Mouse (Mus musculus) liver, embryonic 14.5 days (tissue): ENCODE measurements around the gene Mtg2. TPM values are rescaled to one million over a fixed set of nuclear protein-coding genes. Genes with fewer than 3 reads are reported as not detected.

ENCODE experiments used
- ATAC-seq: fragments of 200-750 bp; cut with Nextera tagmentation; 2 replicates; pipeline ENCODE4 v1.8.0; 2017; ENCODE audit warnings: moderate number of reproducible peaks, mild to moderate bottlenecking, moderate library complexity; ENCODE audit not compliant: insufficient read depth
- DNase-seq, 3 experiments: peaks; one replicate each; pipeline ENCODE4 v3.0.0-alpha.2; 2012 to 2013; ENCODE audit warnings: low read depth in 3 of 3, low spot score in 3 of 3
- H3K27ac ChIP-seq: fragments of 300-500 bp; sonication (generic); 2 replicates; pipeline ENCODE4 v1.5.1; 2014; ENCODE audit warnings: moderate library complexity, mild to moderate bottlenecking, control low read depth, inconsistent platforms
- H3K27me3 ChIP-seq: fragments of 300-500 bp; sonication (generic); 2 replicates; pipeline ENCODE4 v1.6.1; 2014; ENCODE audit warnings: mild to moderate bottlenecking, low read length, moderate library complexity; ENCODE audit not compliant: control insufficient read depth, insufficient read depth
- H3K36me3 ChIP-seq: fragments of 300-500 bp; sonication (generic); replicated peaks from 2 replicates; pipeline ENCODE4 v1.6.1; 2014; ENCODE audit warnings: low read depth; ENCODE audit not compliant: control insufficient read depth, insufficient read depth
- H3K4me1 ChIP-seq, 2 experiments: fragments of 200-500 bp in 1 of 2; fragments of 300-500 bp in 1 of 2; sonication (generic) in 1 of 2; replicated peaks; 2 replicates each; pipeline ENCODE4 v1.6.1; 2012 to 2014; ENCODE audit warnings: antibody characterized with exemption in 1 of 2, inconsistent platforms in 1 of 2, low read length in 1 of 2; ENCODE audit not compliant: control insufficient read depth in 2 of 2, insufficient read depth in 2 of 2
- H3K4me2 ChIP-seq: fragments of 300-500 bp; sonication (generic); 2 replicates; pipeline ENCODE4 v1.6.1; 2014; ENCODE audit warnings: low read depth, mild to moderate bottlenecking, control low read depth, moderate library complexity
- H3K4me3 ChIP-seq, 2 experiments: fragments of 200-500 bp in 1 of 2; fragments of 300-500 bp in 1 of 2; sonication (generic) in 1 of 2; 2 replicates each; pipeline ENCODE4 v1.5.1; 2012 to 2014; ENCODE audit warnings: low read depth in 2 of 2, low read length in 2 of 2, mild to moderate bottlenecking in 2 of 2, control low read depth in 1 of 2, inconsistent platforms in 1 of 2, moderate library complexity in 1 of 2; ENCODE audit not compliant: insufficient read depth in 1 of 2
- H3K9ac ChIP-seq: fragments of 300-500 bp; sonication (generic); replicated peaks from 2 replicates; pipeline ENCODE4 v1.6.1; 2014; ENCODE audit warnings: mild to moderate bottlenecking, control low read depth, moderate library complexity
- H3K9me3 ChIP-seq: fragments of 300-500 bp; sonication (generic); 2 replicates; pipeline ENCODE4 v1.6.1; 2016; ENCODE audit warnings: low read length, mixed read lengths; ENCODE audit not compliant: control insufficient read depth
- CTCF ChIP-seq: IDR thresholded peaks from 2 replicates; pipeline ENCODE4 v1.5.1; 2016; ENCODE audit warnings: antibody characterized with exemption, low read depth, control low read depth
- EP300 ChIP-seq: IDR thresholded peaks from 2 replicates; pipeline ENCODE4 v1.6.1; 2016; ENCODE audit warnings: antibody characterized with exemption, low read depth
- WGBS: fragments of 180-500 bp; shearing (Covaris S2); extraction: QIAGEN DNeasy Blood & Tissue Kit; methylation state at CpG from one replicate; pipeline ENCODE4 v1.1.7; 2014; ENCODE audit not compliant: insufficient replicate concordance; 5-methylcytosine and 5-hydroxymethylcytosine counted together
- polyA plus RNA-seq, 2 experiments: library from polyadenylated mRNA; depleted of rRNA in 1 of 2; stranded (reverse) in 1 of 2; unstranded in 1 of 2; fragments of >200 nt; fragmentation: Nextera tagmentation in 1 of 2; extraction: Ambion mirVana in 1 of 2; gene quantifications; 2 replicates each; pipeline versions ENCODE4 v1.2.1 to v1.2.3; 2012 to 2014

Mtg2 gene
- polyA plus RNA-seq, 2 experiments, result 8.5 to 10.7 TPM

DNA sequence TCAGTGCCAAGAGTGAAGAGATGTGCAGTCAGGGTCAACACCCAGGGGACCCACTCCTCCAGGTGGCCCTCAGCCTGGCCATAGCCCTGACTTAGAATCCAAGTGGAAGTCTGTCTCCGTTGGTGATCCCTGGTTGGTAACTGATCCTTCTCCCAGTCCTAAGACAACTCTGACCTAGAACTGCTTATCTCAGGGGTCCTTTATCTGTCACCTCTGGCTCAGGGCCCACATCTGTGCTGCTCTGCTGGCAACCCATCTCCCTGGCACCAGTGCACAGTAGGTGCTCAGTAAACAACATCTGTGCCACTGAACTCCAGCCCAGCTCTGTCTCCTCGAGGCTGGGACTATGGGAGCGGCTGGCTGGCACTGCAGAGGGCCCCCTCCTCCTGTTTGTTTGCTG is 27.2 kb downstream of the Mtg2 start:
- DNase-seq, result no peak
- no peaks in the 10 kb centered on the region for H3K4me1 ChIP-seq
- H3K9ac ChIP-seq, result no peak overlapping the region
- WGBS, result 31% methylated on average over 3 of the region's 3 CpGs
- H3K4me2 ChIP-seq, result no peak overlapping the region
- no peaks in the 10 kb centered on the region for H3K36me3 ChIP-seq
- no peak for ATAC-seq
- no peaks in the 10 kb centered on the region for H3K9me3 ChIP-seq
- TF ChIP-seq EP300 (no peak), CTCF (no peak)
- peaks cover 34% of the 10 kb centered on the region for H3K27me3 ChIP-seq
- H3K27ac ChIP-seq, result no peak overlapping the region
- no peak overlapping the region for H3K4me3 ChIP-seq

DNA sequence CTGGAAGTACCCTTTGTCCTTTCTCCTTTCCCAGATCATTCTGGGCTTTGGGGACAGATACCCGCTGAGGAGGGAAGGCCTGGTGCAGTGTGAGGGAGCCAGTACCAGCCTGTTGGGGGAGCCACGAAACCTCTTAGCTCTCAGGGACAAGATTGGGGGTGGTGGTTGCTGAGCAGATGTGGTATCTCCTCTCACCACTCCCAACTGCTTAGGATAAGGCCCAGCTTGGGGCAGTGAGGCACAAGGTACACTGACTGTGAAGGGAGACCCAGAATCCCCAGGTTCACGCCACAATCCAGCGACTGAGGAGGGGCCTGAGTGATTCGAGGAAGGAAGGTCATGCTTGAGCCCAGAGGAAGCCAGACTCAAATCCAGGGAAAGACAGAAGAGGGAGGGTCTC is 27.8 kb downstream of the Mtg2 start:
- peak; percentile 72 for ATAC-seq
- no peak overlapping the region for H3K9ac ChIP-seq

DNA sequence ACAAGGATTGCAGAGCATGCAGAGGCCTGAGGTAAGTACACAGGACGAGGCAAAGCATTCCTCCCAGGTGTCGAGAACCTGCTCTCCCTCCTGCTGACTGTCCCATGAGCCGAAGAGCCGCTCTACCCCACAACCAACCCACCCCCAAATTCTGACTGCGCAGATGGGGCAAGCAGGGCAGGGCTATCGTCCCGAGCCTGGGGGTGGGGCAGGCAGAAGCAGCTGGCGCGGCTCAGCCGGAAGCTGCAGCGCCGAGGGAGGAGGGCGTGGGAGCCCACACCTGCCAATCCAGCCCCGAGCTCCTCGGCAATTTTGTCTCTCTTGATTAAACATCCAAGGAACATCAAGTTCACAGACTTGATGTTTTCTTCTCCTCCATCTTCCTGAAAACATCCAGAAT is 29.1 kb downstream of the Mtg2 start:
- H3K4me2 ChIP-seq, result no peak overlapping the region
- DNase-seq (no peak), ATAC-seq (no peak)
- no peak overlapping the region for H3K9ac ChIP-seq
- no peak overlapping the region for H3K27ac ChIP-seq
- 6% methylated on average over 15 of the region's 15 CpGs for WGBS
- peaks cover 54% of the 10 kb centered on the region for H3K27me3 ChIP-seq
- H3K4me3 ChIP-seq, result no peak overlapping the region
- H3K9me3 ChIP-seq, result no peaks in the 10 kb centered on the region
- H3K4me1 ChIP-seq, result no peaks in the 10 kb centered on the region
- no peak for TF ChIP-seq CTCF
- TF ChIP-seq EP300, result no peak
- H3K36me3 ChIP-seq, result no peaks in the 10 kb centered on the region

More for the DNA sequence above, 27.8 kb downstream of the Mtg2 start:
- TF ChIP-seq CTCF, result peak; percentile 40; the same call in 1 of the 2 replicates
- peak; percentile 35; the same call in 1 of the 2 replicates for TF ChIP-seq EP300
- Histone ChIP-seq H3K4me1 (no peaks in the 10 kb centered on the region), H3K4me2 (no peak overlapping the region), H3K9me3 (no peaks in the 10 kb centered on the region), H3K36me3 (no peaks in the 10 kb centered on the region), H3K27ac (no peak overlapping the region), H3K4me3 (no peak overlapping the region), H3K27me3 (peaks cover 40% of the 10 kb centered on the region)
- whole genome bisulfite sequencing, result 13% methylated on average over 5 of the region's 5 CpGs
- no peak for DNase-seq

DNA sequence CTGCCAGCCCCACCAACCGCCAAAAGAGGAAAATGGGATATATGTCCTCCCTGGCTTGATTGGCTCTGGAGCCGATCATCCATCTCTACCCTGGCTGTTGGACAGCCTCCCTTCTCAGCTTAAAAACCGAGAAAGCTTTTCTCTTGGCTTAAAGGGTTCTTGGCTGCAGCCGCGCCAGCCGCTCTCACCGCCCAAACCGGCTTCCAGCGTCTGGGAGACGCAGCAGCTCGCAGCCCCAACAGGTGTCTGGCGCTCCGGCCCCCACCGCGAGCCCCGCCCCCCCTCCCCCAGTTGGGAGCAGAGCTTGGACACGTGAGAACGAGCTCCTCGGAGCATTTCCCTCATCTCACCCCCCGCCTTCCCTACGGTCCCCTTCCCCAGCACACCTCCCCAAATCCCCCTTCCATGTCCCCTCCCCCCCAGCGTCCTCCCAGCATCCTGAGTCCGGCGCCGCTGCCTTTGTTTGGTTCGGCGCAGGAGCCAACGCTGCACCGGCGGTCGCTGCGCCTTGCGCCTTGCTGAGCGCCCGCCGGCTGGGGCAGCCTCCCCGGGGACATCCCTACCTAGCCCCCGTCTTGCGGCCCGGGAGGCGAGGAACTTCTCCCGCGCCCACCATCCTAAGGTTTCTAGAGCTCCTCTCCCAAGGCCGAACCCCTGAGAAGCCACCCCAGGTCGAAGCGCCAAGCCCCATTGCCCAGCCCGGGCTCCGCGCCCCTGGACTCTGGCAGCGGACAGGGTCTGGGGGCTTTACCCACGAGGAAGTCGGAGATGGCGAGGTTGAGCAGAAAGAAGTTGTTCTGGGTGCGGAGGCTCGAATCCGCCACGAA is 33.0 kb downstream of the Mtg2 start:
- peak overlapping the region; percentile 60 for H3K4me2 ChIP-seq
- no peak overlapping the region for H3K4me3 ChIP-seq
- no peak overlapping the region for H3K27ac ChIP-seq
- no peaks in the 10 kb centered on the region for H3K36me3 ChIP-seq
- H3K4me1 ChIP-seq, result no peaks in the 10 kb centered on the region
- no peak for TF ChIP-seq EP300
- no peak for TF ChIP-seq CTCF
- DNase-seq (no peak), ATAC-seq (no peak)
- peaks cover 70% of the 10 kb centered on the region for H3K27me3 ChIP-seq
- H3K9ac ChIP-seq, result no peak overlapping the region
- H3K9me3 ChIP-seq, result no peaks in the 10 kb centered on the region
- WGBS, result 5% methylated on average over 54 of the region's 57 CpGs

DNA sequence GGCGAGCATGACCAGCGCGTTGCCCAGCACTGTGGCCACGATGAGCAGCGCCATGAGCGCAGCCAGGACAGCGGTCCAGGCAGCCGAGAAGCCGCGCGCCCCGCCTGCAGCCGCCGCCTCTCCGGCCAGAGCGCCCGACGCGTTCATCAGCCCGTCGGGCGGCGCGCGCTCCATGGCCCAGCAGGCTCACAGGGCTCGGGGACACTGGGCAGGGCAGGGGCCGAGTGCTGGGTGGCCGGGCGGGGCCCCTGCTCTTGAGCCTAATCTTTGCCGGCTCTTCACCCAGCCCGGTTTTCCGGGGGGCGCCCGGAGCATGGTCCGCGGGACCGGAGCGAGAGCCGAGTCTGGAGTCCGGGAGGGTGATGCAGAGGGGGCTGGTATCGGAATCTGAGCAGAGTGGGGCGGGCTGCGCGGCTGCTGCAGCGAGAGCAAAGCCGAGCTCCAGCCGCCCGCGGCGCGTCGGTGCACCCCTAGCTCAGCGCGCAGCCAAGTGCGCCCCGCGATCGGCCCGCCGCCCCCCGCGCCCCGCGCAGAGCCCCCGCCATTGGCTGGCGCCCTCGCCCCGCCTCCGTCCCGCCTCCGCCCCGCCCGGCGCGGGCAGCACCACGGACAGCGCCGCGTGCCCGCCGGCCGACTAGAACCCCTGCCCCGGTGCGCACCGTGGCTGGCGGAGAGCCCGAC is 33.7 kb downstream of the Mtg2 start, which contains the start of gene Hrh3:
Gene Hrh3 (minus strand): TSS at position 511 of the 681 bp plus-strand sequence.
- peak within 1 kb of the TSS; percentile 60 for H3K4me2 ChIP-seq
- ATAC-seq (peak; percentile 78), DNase-seq (peak in 1 of 3 experiments; percentile 33)
- no peaks in the 10 kb centered on the region for H3K36me3 ChIP-seq
- WGBS, result under 1% methylated on average over 82 of the region's 87 CpGs
- peak within 1 kb of the TSS in 1 of 2 experiments; percentile 43; a peak in 2 of 4 replicates for H3K4me3 ChIP-seq
- peaks cover 68% of the 10 kb centered on the region for H3K27me3 ChIP-seq
- H3K9ac ChIP-seq, result no peak within 1 kb of the TSS
- no peak within 1 kb of the TSS for H3K27ac ChIP-seq
- TF ChIP-seq EP300, result no peak
- TF ChIP-seq CTCF, result no peak
- no peaks in the 10 kb centered on the region for H3K4me1 ChIP-seq
- no peaks in the 10 kb centered on the region for H3K9me3 ChIP-seq
